Mouse (Mus musculus) forebrain, embryonic 16.5 days (tissue): ENCODE measurements around the gene Gp1bb. TPM values are rescaled to one million over a fixed set of nuclear protein-coding genes. Genes with fewer than 3 reads are reported as not detected.

Source experiments
- ATAC-seq: fragments of 200-750 bp; cut with Nextera tagmentation; 2 replicates; pipeline ENCODE4 v1.8.0; 2017; ENCODE audit warnings: mild to moderate bottlenecking, moderate library complexity
- H3K27ac ChIP-seq: fragments of 300-500 bp; sonication (generic); 2 replicates; pipeline ENCODE4 v1.5.1; 2014; ENCODE audit warnings: low read length, control low read depth
- H3K27me3 ChIP-seq: fragments of 300-500 bp; sonication (generic); replicated peaks from 2 replicates; pipeline ENCODE4 v1.6.1; 2014; ENCODE audit warnings: low read length; ENCODE audit not compliant: control insufficient read depth, insufficient read depth
- H3K36me3 ChIP-seq: fragments of 300-500 bp; sonication (generic); 2 replicates; pipeline ENCODE4 v1.6.1; 2014; ENCODE audit not compliant: control insufficient read depth, insufficient read depth
- H3K4me1 ChIP-seq: fragments of 300-500 bp; sonication (generic); replicated peaks from 2 replicates; pipeline ENCODE4 v1.6.1; 2014; ENCODE audit warnings: low read length; ENCODE audit not compliant: control insufficient read depth, insufficient read depth
- H3K4me2 ChIP-seq: fragments of 300-500 bp; sonication (generic); 2 replicates; pipeline ENCODE4 v1.6.1; 2014; ENCODE audit warnings: mild to moderate bottlenecking, low read length, control low read depth
- H3K4me3 ChIP-seq: fragments of 300-500 bp; sonication (generic); replicated peaks from 2 replicates; pipeline ENCODE4 v1.5.1; 2014; ENCODE audit warnings: mild to moderate bottlenecking, low read length, control low read depth
- H3K9ac ChIP-seq: fragments of 300-500 bp; sonication (generic); replicated peaks from 2 replicates; pipeline ENCODE4 v1.6.1; 2014; ENCODE audit warnings: low read depth, low read length, control low read depth
- H3K9me3 ChIP-seq: fragments of 300-500 bp; sonication (generic); 2 replicates; pipeline ENCODE4 v1.6.1; 2016; ENCODE audit warnings: low read length; ENCODE audit not compliant: control insufficient read depth
- WGBS: fragments of 180-500 bp; shearing (Covaris S2); extraction: QIAGEN DNeasy Blood & Tissue Kit; methylation state at CpG from one replicate; pipeline ENCODE4 v1.1.7; 2014; 5-methylcytosine and 5-hydroxymethylcytosine counted together
- polyA plus RNA-seq: library from polyadenylated mRNA; unstranded; fragments of >200 nt; fragmentation: Nextera tagmentation; extraction: Ambion mirVana; gene quantifications from 2 replicates; pipeline ENCODE4 v1.2.1, GENCODE M21; 2015

The Gp1bb gene
- polyA plus RNA-seq, 1 experiment from 2014 or later = 8.0 TPM

GRCm38 (mm10) chr16:18596255-18596654 lies 25.9 kb downstream of the Gp1bb start:
- H3K9me3 ChIP-seq = no peaks in the 10 kb centered on the region
- ATAC-seq = no peak
- 42% methylated on average over 5 of the region's 5 CpGs for WGBS

DNA sequence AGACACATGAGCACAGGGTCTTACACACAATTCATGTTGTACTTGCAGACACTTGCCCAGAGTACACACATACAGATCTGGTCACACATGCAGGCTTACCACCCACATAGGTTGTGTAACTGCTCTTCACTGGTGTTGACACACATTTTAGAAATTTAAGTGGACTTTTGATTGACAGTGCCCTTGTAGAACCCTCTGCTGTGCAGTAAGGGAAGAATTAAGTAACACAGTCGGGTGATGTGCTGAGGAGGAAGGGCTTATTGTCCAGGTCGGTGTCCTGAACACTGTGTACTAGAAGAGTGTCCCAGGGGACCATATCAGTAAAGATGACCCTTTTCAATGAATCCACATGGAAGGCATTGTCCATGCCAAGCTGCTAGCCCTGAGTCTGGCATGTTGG lies 28.3 kb downstream of the Gp1bb start:
- H3K4me3 ChIP-seq = no peak overlapping the region
- ATAC-seq = no peak
- no peak overlapping the region for H3K4me2 ChIP-seq
- H3K9me3 ChIP-seq = no peaks in the 10 kb centered on the region
- no peak overlapping the region for H3K27ac ChIP-seq
- H3K4me1 ChIP-seq = peaks cover 9% of the 10 kb centered on the region; the same call in 1 of the 2 replicates
- WGBS = 77% methylated on average over 2 of the region's 2 CpGs
- H3K27me3 ChIP-seq = peaks cover 39% of the 10 kb centered on the region
- no peaks in the 10 kb centered on the region for H3K36me3 ChIP-seq
- no peak overlapping the region for H3K9ac ChIP-seq

More at GRCm38 (mm10) chr16:18596255-18596654, 25.9 kb downstream of the Gp1bb start:
- H3K9ac ChIP-seq = no peak overlapping the region
- no peaks in the 10 kb centered on the region for H3K36me3 ChIP-seq
- no peak overlapping the region for H3K4me3 ChIP-seq
- no peak overlapping the region for H3K27ac ChIP-seq
- peaks cover 5% of the 10 kb centered on the region; the same call in 1 of the 2 replicates for H3K4me1 ChIP-seq
- peaks cover 16% of the 10 kb centered on the region for H3K27me3 ChIP-seq
- H3K4me2 ChIP-seq = no peak overlapping the region

GRCm38 (mm10) chr16:18591047-18592018 lies 30.9 kb downstream of the Gp1bb start:
- no peaks in the 10 kb centered on the region for H3K9me3 ChIP-seq
- H3K27ac ChIP-seq = no peak overlapping the region
- no peak overlapping the region for H3K9ac ChIP-seq
- H3K4me2 ChIP-seq = peak overlapping the region; percentile 36
- H3K4me3 ChIP-seq = peak overlapping the region; percentile 19; the same call in 1 of the 2 replicates
- 0 out of 2 replicates have a peak, but pooled peaks have one; percentile 24 for ATAC-seq
- H3K27me3 ChIP-seq = peaks cover 61% of the 10 kb centered on the region
- no peaks in the 10 kb centered on the region for H3K36me3 ChIP-seq
- WGBS = 1% methylated on average over 59 of the region's 59 CpGs
- H3K4me1 ChIP-seq = peaks cover 21% of the 10 kb centered on the region

- H3K9ac ChIP-seq = no peak within 1 kb of the TSS
- H3K4me1 ChIP-seq = peaks cover 26% of the 10 kb centered on the region
- no peaks in the 10 kb centered on the region for H3K36me3 ChIP-seq
- H3K27me3 ChIP-seq = peaks cover 69% of the 10 kb centered on the region
- WGBS = under 1% methylated on average over 46 of the region's 48 CpGs
- no peaks in the 10 kb centered on the region for H3K9me3 ChIP-seq
- no peak for ATAC-seq
- H3K4me2 ChIP-seq = peak within 1 kb of the TSS; percentile 38
- peak within 1 kb of the TSS; percentile 21 for H3K4me3 ChIP-seq
- no peak within 1 kb of the TSS for H3K27ac ChIP-seq
These were observed 32.1 kb downstream of the Gp1bb start, which contains the start of gene Tbx1 for GRCm38 (mm10) chr16:18589804-18590790. Gene Tbx1, minus strand, starts transcription at chr16:18590671.

- ATAC-seq = no peak
- Histone ChIP-seq H3K27ac (no peak overlapping the region), H3K4me2 (no peak overlapping the region), H3K36me3 (no peaks in the 10 kb centered on the region), H3K27me3 (peaks cover 79% of the 10 kb centered on the region), H3K9me3 (no peaks in the 10 kb centered on the region), H3K4me3 (no peak overlapping the region), H3K9ac (no peak overlapping the region), H3K4me1 (peaks cover 26% of the 10 kb centered on the region)
- 15% methylated on average over 9 of the region's 9 CpGs for WGBS
These were observed 33.1 kb downstream of the Gp1bb start for GRCm38 (mm10) chr16:18589080-18589621.

GRCm38 (mm10) chr16:18588738-18589055 lies 33.5 kb downstream of the Gp1bb start:
- Histone ChIP-seq H3K27ac (no peak overlapping the region), H3K9ac (no peak overlapping the region), H3K4me1 (peaks cover 26% of the 10 kb centered on the region), H3K4me2 (no peak overlapping the region), H3K36me3 (no peaks in the 10 kb centered on the region), H3K27me3 (peaks cover 83% of the 10 kb centered on the region), H3K4me3 (no peak overlapping the region), H3K9me3 (no peaks in the 10 kb centered on the region)
- no peak for ATAC-seq
- WGBS = 3% methylated on average over 31 of the region's 31 CpGs

DNA sequence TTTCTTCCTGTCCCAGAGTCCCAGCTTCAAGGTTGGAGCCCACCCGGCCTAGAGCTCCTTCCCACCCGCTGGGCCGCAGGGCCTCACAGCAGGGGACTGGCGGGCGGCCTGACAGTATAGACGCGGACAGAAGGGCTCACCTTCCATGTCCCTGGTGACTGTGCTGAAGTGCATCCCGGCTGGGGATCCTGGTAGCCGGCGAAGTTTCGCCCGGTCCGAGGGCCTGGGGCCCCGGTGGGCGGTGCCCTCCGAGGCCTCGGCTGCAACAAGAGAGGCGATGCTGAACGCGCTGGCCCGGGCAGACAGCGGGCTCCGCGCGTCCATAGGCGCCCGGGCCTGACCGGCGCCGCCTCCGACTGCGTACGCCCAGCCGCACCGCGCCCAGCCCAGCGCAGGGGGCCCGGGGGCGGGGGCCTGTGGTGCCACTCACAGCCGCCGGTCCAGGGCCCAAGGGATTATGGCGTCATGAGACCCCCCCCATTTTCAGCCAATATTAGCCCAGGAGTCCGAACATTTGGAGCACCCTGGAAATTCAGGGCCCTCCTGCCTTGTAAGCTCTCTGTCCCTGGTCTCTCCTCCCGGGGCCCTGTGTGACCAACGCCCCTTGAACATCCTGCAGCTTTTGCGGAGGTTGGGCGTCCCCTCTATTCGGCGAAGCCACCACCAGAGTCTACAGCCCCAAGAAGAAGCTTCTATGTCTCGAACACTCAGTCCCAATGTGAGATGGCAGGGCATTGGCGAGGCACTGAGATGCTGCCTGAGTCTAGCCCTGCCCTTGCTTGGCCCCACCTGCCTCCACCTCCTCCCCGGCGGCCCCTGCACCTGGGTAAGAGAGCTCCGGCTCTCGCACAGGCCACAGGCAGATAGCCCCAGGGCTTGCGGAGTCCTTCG lies 34.1 kb downstream of the Gp1bb start:
- Histone ChIP-seq H3K9ac (no peak overlapping the region), H3K9me3 (no peaks in the 10 kb centered on the region), H3K4me2 (no peak overlapping the region), H3K27ac (no peak overlapping the region), H3K36me3 (no peaks in the 10 kb centered on the region), H3K4me3 (no peak overlapping the region), H3K27me3 (peaks cover 85% of the 10 kb centered on the region), H3K4me1 (peaks cover 26% of the 10 kb centered on the region)
- no peak for ATAC-seq
- WGBS = under 1% methylated on average over 57 of the region's 57 CpGs

DNA sequence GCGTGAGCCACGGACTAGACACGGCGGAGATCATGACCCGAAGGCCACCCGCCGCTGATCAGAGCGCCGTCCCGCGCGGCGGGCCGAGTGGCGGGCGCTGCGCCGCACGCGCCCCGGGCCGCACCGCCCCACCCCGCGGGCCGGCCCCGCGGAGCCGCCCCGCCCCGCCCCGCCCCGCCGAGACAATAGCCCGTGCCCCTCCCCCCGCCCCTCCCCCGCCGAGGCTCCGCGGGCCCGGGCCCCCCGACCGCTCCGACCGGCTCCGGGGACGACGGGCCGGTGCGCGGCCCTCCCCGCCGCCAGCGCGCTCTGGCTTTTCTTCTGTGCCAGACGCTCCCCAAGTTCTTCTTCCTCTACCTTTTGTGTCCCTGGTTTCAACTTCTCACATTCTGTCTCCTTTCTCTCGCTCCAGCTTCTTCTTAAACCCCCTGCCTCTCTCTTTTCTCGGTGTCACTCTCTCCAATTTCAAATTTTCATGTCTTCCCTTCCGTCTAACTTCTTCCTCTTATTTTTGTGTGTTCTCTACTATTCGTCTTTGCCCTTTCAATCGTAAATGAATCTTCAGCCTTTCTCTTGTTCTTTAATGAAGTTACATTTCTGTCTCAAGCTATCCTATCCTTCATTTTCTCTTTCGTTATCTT lies 35.2 kb downstream of the Gp1bb start:
- Histone ChIP-seq H3K27ac (no peak overlapping the region), H3K36me3 (no peaks in the 10 kb centered on the region), H3K27me3 (peaks cover 90% of the 10 kb centered on the region), H3K4me1 (peaks cover 33% of the 10 kb centered on the region), H3K4me3 (peak overlapping the region; percentile 38), H3K4me2 (peak overlapping the region; percentile 52), H3K9ac (no peak overlapping the region), H3K9me3 (no peaks in the 10 kb centered on the region)
- 1% methylated on average over 12 of the region's 62 CpGs for WGBS
- no peak for ATAC-seq
